Mouse (Mus musculus) lung, postnatal 10 days (tissue): ENCODE data around the gene Zfp335.
A peak's percentile ranks its signal among the peaks of the same experiment; 100 is the strongest.

Experiments used
- DNase-seq: peaks from one replicate; pipeline ENCODE4 v3.0.0; 2021

The Zfp335 gene

DNA sequence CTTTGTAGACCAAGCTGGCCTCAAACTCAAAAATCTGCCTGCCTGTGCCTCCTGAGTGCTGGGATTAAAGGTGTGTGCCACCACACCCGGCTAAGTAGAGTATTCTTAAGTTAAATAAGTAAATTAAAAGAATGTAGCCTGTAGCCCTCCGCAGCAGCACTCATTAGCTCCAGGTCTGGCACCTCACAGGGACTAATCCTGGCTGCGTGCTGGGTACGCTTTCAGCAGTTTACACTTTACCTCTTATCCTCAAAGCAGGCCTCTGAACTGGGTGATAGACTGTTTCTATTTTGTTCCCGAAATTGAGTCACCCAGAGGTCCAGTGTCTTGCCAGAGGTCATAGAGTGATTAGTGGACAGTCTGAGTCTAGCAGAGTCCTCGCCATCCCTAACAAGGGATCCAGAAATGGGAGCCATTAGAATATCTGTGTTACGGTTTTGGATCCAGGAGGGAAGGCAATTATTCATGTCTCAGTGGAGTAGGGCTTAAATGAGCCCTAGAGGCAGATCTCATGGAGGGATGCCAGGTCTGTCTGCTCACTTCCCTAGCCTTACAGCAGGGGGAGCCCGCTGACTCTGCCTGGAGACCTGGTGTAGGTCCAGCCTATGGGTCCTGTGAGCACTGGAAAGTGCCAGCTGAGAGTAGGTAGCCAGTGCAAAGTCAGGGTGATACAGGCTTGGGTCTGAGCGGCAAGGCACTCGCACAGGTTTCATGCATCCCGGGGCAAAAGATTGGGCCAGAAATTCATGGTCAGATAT is 12.7 kb upstream of the Zfp335 start:
- DNase-seq: peak; percentile 93

DNA sequence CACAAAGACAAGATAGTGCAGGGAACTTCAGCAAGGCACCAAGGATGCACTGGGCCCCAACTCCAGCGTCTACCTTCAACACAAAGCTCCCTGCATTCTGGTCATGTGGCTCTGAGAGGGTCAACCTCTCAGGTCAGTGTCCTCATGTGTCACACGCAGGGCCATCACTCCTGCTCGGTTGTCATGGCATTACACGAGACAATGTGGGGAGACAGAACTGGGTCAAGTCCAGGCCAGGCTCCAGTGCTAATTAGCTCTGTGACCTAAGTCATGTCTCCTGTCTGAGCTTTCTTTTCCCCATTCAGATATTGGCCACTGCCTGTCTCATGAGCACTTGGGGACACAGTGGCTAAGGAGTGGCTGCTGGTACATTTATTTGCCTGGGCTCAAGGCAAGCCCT is 11.7 kb upstream of the Zfp335 start:
- no peak for DNase-seq

DNA sequence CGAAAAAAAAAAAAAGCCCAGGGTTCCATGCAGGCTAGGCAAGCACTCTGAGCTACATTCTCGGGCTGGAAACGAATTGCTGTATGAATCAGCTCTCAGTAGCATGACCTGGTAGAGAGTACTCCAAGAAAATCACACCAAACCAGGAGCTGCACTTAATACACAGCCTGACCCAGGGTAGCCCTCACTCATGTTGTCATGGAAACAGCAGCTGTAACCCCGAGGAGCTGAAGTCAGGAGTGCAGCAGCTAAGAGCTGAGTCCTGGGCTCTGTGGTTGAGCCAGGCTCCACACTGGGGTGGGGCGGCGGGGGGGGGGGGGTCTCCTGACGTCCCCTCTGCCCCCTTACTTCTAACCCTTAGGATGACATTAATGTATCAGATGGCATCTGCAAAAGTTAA is 10.4 kb upstream of the Zfp335 start:
- no peak for DNase-seq

DNA sequence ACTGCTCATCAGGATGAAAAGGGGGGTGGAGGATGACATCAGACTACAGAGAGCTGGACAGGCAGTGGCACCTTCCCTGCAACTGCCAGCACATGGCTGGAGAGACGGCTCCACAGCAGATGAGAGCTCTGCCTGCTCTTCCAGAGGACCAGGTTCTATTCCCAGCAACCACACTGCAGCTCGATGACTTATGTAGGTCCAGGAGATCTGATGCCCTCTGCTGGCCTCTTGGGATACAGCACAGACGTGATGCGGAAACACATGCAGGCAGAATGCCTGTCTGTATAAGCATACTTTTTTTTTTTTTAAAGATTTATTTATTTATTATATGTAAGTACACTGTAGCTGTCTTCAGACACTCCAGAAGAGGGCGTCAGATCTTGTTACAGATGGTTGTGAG is 6.8 kb upstream of the Zfp335 start:
- peak; percentile 40 for DNase-seq

DNA sequence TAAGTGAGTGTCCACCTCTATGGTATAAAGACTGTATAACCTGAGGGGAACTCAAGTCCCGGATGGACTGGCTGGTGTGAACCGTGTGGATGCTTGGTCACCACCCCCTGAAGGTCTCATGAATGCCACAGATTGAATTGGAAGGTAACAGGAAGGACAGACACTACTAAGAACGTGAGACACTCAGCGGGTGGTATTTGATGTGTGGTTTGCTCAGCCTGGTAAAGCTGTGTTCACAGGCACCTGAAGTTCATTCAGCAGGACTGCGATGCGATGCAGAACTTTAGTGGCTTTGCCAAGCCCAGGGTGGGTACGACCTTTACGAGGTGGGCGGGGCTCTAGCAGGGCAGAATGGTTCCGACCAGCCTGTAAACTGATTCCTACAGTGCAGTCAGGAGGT is 5.8 kb upstream of the Zfp335 start:
- DNase-seq: no peak

DNA sequence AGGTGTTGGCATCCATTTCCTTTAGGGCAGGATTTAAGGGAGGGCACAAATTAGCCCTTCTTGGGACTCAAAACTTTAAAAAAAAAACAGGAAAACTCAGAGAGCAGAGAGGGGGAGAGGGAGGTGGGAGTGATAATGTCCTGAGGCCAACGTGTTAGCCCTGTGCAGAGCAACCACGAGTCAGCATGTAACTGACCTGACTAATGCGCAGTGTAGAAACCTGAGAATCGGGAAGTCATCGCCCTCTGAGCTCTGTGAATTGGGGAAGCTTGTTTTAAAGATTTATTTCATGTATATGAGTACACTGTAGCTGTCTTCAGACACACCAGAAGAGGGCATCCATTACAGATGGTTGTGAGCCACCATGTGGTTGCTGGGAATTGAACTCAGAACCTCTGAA is 5.3 kb upstream of the Zfp335 start:
- DNase-seq: no peak

DNA sequence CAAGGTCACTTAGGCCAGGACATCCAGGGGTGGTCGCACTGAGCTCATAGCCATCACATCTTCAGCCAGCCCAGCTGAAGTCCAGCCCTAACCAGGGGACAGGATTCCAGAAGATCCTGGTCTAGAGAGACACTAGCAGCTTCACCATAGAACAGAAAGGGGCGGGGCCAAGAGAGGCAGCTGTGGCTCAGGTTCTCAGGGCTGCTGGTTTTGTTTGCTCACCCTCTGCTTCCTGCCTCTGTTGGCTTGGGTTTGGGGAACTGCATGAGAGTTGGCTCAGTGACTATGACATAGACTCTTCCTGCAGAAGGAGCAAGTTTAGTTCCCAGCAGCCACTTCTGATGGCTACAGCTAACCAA is 1.9 kb upstream of the Zfp335 start:
- peak; percentile 68 for DNase-seq

DNA sequence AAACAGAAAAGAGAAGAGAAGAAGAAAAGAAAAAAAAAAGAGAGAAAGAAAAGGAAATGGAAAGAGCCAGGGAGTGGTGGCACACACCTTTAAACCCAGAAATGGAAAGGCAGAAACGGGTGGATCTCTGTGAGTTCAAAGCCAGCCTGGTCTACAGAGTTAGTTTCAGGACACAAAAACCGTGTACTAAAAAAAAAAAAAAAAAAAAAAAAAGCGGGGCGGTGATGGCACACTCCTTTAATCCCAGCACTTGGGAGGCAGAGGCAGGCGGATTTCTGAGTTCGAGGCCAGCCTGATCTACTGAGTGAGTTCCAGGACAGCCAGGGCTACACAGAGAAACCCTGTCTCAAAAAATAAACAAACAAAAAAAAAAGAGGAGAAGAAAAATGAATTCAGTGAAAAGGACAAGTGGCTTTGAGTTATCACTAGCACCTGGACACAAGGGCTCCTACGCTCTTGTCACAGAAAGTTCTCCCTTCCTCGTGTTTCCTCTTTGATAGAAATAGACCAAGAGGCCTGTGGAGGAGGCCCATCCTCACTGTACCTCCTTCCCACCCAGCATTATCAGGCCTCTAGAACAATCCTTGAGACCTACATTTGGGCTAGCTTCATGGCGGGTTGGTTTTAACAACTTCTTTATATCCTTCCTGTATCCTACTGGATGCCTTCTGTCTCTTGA is 1.3 kb upstream of the Zfp335 start:
- no peak for DNase-seq

DNA sequence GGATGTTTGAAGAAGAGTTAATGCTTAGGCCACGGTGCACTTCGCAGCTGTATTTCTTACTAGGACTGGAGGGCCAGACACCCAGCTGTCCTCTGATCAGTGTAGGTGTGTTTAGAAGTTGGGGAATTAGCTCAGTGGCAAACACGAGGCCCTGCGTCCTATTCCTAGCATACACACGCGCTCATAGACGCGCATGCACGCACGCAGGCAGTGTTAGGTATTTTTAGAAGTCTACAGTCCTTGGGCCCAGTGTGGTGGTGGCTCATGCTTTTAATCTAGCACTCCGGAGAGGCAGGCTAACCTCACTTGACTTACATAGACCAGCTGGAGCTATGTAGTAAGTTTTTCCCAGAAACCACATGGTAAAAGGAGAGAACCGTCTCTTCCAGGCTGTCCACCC is 594 bp upstream of the Zfp335 start:
- DNase-seq: peak; percentile 48

DNA sequence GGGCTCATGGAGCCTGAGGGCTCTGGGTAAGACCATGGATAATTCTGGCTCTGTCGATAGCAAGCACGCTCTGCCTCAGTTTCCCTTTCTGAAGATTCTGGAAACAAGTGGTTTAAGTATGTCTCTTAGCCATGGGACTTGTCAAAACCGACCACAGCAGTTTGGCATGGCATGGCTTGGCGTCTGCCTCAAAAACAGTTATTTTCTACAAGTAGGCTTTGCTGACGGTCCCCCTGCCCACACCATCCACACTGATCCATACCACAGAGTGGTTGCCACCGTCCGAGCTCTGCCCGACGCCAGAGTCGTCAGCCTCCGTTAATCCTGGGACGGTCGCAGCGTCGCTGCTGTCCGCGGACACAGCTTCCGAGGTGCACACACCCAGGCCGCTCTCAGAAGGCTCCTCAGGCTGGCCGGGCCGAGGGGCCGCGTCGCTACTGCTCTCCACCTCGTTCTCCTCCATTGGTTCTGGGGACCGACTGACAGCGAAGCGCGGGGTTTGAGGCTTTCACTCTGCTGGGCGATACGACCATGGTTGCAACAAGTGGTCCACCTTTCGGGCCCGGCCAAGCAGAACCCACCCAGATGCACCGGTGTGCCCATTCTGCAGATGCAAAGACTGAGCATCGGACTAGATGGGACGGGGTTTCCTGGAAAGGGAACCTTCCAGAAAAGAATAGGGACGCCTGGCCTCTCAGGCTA is 1.0 kb downstream of the Zfp335 start:
- peak; percentile 35 for DNase-seq

DNA sequence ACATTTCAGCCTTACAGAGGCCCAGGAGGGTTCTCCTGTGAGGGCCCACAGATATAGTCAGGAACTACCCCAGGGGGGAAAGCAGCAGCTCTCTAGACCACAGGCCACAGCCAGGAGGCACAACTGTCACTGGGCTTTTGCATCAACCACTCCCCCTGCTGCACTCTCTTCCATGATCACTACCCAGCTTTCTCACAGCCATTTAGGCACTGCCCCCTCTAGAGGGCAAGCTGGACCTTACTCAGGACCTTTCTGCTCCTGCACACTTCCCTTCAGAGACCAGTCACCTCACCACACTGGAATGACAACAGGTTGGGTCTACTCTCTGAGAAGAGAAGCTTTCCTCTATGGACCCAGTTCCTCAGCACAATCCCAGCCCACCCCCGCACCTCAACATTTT is 2.0 kb downstream of the Zfp335 start:
- peak; percentile 80 for DNase-seq

DNA sequence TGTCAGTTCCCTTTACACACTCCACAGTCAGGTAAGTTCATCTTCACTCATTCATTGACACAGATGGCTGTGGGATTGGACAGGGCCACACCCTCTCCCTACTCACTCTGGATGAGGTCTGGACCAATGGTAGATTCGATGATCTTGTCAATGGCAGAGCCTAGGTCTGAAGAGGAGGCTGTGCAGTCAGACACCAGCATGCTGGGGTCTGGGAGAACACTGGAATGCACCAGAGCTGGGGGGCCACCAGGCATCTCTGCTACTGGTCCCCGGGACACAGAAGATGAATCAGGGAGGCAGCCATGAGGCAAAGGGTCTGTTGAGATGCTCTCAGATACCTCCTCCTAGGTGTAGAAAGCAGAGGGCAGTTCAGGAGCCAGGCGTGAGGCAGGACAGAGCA is 2.5 kb downstream of the Zfp335 start:
- no peak for DNase-seq

DNA sequence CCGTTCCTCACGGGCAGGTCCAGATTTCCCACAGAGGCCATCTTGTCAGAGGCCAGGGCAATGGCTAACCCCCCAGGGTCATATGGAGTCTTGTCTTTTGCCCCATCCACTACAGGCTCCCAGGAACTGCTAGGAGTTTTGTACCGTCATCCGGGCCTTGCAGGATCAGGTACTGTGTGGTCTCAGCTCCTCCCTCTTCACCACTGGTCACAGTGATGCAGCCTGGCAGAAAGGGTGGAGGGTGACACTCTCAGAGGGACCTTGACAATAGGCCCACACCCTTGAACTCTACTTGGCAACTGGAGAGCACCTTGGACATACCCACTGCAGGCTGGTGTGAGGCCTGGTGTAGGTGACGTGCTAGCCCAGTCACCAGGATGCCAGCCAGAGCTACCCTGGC is 3.5 kb downstream of the Zfp335 start:
- DNase-seq: no peak

DNA sequence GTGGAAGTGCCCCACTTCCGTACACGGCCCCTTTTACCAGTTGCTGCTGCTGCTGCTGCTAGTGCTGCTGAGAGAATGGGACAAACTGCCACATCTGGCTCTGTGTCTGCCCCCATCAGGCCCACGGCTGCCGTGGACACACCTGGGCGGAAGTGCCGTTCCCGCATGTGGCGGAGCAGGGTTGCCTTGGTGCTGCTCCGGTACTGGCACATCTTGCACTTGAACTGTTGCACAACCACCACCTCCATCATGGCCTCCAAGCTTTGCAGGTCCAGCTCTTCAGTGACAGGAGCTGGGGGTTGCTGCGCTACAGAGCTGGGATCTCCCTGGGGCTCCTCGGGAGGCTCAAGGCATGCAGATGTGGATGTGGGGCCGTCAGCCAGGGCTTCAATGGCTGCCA is 4.0 kb downstream of the Zfp335 start:
- DNase-seq: no peak

DNA sequence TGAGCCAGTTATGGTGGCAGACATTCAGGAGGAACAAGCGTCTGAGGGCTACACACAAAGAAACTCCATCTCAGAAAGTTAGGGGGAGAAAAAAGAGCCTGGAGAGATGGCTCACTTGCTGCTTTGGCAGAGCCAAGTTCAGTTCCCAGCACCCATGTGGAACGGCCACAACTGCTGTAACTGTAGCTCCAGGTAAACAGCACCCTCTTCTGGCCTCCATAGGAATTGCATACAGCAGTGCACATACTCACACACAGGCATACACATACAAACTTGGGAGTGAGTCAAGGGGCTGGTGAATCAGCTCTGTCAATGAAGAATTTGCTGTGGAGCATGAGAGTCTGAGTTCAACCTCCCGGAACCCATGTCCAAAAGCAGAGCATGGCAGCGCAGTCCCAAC is 5.5 kb downstream of the Zfp335 start:
- DNase-seq: no peak

DNA sequence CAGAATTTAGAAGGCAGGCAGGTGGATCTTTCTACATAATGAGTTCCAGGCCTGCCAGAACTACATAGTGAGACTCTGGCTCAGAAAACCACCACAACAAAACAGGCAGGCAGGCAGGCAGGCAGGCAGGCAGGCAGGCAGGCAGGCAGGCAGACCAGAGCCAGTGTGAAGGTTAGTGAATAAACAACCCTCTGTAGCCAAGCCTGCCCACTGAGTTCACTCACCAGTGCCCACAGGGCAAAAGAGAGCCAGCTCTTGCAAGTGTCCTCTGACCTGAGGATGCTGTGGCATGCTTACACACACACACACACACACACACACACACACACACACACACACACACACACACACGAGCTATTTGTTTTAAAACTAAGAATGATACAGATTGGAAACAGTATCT is 8.1 kb downstream of the Zfp335 start:
- DNase-seq: no peak

DNA sequence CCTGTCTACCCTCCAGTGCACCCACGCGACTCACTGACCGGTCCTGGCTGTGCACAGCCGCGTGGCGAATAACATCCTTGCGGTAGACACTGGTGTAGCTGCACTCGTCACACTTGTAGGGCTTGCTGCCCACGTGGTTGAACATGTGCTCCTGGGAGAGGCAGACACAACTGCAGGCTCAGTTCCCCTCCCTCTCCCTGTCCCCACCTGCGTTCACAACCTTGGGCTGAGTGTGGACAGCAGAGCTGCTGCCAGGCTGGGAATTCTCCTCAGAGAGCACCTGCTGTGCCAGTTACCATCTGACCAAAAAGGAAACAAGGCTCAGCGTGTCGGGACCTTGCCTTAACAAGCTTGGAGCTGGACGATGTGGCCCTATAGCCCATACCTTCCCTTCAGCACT is 10.2 kb downstream of the Zfp335 start:
- no peak for DNase-seq

DNA sequence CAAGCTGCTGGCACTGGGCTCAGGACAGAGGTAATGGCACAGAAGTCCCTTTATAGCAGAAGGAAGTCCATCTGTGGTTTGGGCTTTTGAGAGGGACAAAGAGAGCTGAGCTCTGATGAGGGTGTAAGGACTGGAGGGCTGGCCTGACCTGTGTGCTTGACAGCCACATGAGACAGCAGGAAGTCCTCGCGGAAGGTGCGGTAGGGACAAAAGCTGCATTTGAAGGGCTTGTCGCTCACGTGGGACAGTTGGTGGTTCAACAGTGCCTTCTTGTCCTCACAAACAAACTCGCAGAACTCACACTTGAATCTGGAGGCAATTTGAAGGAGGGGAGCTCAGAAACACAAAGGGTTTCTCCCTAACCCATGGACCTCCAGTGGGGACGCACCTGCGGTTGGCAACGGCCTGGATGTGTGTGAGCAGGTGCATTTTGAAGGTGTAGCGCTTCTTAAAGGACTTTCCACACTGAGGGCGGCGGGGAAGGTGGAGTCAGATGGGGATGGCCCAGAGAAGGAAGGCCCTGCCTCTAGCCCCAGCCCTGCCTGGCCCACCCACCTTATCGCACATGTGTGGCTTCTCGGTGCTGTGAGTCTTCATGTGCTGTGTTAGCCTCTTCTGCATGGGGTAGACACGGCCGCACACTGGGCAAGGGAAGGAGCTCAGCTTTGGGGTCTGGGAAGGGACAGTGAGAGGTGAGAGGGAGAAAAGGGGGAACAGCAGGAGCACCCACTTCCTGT is 11.7 kb downstream of the Zfp335 start:
- DNase-seq: no peak

DNA sequence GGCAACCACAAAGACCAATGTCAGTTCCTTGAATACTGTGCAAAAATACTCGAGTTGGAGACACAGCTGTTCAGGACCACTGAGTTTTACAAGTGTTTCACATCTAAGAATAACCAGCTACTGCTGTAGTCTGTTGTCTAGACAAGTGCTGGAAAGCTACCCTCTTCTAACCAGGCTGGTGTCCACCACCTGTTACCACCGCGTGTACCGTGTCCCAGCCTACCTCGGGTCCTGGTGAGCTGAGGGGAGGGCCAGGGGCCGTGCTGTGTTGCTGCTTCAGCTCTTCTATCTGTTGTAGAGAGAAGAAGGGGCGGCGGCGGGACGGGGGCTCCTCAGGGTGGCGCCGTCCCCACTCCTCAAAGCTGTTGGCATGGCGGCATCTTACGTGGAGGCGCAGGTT is 12.5 kb downstream of the Zfp335 start:
- no peak for DNase-seq

DNA sequence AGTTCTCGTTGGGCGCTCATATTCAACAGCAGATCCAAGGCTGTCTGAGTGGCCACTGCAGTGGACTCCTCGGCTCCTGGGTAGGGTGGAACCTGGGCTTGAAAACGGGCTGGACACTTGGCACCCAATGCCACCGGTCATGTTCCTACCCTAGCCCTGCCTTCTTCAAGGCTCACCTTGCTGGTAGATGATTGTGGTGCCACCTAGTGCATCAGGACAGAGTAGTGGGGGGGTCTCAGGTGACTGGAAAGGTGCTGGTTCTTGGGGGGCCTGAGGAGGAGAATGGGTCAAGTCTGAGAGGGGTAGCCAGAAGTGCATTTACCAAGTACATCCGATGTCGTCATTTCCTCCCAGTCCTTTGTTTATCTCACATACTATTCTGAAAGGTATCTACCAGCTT is 13.5 kb downstream of the Zfp335 start:
- DNase-seq: no peak

DNA sequence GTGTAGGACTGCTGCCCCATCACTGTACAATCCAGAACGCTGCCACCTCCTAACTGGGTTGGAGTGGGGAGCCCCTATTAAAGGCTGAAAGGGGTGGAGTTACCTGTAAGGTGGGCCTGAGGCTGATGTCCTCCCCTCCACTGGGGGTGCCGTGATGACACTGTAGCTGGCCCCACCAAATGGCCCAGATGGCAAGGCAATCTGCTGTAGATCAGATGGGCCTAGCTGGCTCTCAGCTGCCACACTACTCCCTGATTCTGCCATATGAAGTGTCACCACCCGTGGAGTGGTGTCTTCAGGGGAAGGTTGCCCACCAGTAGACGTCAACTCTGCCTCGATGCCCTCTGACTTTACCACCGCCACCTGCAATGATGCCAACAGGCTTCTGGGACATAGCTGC is 15.7 kb downstream of the Zfp335 start:
- DNase-seq: no peak

DNA sequence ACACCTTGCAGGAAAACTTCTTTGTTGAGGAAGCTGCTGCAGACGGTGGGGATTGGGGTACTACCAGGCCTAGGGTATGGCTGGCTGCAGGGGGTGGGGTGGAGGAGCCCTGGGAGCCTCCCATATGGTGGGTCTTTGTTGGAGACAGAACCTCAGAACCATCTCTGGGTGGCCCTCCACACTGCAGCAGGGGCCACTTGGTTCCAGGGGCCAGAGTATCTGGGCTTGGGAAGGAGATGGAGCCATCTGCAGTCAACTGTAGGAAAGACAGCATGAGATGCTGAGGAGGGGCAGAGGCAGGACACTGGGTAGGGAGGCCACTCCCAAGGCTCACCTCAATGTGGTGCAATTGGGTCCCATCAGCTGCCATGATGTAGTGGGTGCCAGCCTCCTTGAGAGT is 16.9 kb downstream of the Zfp335 start:
- DNase-seq: no peak

DNA sequence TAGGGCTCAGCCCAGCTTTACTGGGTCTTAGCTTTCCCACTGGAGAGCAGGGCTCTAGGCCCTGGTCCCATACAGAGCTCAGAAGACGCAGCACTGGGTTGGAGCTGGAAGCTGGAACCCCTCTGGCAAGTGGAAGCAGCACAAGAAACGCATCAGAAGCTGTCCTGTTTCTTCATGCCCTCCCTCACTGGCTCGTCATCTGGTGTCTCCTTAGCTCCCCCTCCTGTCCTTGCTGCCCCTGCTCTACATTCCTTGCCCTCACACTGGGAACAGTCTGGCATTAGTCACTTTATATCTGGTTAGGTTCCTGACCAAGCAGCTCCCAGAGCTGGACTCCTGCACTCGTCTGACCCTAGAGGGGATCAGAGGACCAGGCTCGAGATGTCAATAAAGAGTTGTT is 17.5 kb downstream of the Zfp335 start:
- peak; percentile 48 for DNase-seq
